Mouse (Mus musculus): ENCODE measurements around the gene Hnrnpab. TPM values are rescaled to one million over a fixed set of nuclear protein-coding genes. Genes with fewer than 3 reads are reported as not detected.
"Not testable (repeated sequence)": the region's sequence is repeated elsewhere in the genome, so short reads cannot be mapped to it uniquely, and the experiment has no call there.

The Hnrnpab gene
- total RNA-seq, 2 experiments from 2014 or later = 93.4 to 103 TPM

DNA sequence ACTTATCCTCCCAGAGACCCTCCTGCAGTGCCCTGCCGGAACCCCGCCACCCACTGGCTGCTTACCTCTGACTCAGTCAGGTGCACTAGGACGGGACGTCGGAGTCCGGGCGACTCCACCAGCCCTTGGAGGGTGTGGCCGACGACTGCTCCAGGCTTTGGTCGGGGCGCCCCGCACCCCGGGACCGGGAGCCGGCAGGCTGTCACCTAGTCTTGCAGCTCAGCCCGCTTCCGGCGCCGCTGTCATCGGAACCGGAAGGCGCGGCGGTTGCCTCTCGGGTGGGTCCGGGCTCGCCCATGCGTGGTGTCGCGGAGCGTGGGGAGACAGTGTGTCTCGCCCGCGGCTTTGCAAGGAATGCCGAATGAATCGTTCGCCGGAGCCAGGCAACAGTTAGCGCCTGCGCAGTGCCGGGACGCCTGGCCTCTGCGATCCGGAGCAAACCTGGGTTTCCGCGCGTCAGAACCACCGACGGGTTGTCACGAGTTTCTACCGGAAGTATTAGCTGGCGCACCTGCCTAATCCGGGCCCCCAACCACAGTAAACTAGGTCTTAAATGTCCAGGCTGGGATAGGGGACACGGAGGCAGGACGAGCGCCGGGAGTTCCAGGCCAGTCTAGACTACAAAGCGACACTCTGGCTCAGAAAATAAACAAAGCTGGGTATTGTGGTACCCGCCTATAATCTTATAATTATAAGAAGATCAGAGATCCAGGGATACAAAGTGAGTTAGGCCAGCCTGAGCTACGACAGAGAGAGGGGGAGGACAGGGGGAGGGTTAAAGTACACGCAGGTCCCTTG is 29.1 kb upstream of the Hnrnpab start, which contains the start of gene Rmnd5b:
Gene Rmnd5b (minus strand): TSS at position 372 of the 798 bp plus-strand sequence.
- peak; percentile 83 to 88 for DNase-seq
- intact Hi-C loops (cut with DNase I) = no loop called here

DNA sequence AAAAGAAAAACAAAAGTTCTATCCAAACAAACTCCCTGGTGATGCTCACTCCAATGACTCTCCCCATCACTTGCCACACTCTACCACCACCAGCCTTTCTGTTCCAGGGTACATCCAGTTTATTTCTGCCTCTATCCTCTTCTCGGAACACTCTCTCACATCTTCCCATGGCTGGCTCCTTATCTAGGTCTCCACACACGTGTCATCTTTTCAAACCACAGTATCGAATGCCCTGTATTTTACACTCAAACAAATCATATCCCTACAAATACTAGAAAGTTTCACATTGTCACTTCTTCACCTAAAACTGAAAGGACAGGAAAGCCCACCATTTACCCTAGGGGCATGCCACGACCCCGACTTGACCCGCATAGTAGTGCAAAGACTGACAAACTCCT is 28.5 kb upstream of the Hnrnpab start:
- no peak for DNase-seq
- intact Hi-C loops (cut with DNase I) = no loop called here

DNA sequence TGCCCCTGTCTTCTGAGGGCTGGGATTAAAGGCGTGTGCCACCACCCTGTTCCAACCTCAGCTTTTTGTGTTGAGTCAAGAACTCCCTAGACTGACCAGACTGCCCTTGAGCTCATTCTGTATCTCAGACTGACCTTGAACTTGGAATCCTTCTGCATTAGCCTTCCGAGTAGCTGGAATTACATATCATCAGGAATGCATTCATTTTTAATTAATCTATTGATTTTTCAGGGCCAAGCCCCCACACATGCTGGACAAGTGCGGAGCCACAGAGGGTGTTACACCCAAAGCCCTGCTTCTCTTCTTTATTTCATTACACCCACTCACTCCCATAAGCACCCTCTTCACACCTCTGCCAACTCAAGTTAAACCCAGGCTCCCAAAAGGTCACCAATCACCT is 27.1 kb upstream of the Hnrnpab start:
- intact Hi-C loops (cut with DNase I) = no loop called here

DNA sequence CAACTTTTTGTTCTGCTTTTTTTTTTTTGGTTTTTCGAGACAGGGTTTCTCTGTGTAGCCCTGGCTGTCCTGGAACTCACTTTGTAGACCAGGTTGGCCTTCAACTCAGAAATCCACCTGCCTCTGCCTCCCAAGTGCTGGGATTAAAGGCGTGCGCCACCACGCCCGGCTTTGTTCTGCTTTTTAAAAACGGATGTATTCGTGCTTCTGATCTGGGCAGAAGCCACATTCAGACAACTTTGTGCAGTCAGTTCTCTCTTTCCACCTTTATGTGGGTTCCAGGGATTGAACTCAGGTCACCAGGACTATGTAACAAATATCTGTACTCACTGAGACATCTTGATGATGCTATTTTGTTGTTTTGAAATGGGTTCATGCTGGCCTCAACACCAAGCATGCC is 26.6 kb upstream of the Hnrnpab start:
- DNase-seq; intact Hi-C loops (cut with DNase I): not testable (repeated sequence)

More for the DNA sequence above, 27.1 kb upstream of the Hnrnpab start:
- no peak for DNase-seq

DNA sequence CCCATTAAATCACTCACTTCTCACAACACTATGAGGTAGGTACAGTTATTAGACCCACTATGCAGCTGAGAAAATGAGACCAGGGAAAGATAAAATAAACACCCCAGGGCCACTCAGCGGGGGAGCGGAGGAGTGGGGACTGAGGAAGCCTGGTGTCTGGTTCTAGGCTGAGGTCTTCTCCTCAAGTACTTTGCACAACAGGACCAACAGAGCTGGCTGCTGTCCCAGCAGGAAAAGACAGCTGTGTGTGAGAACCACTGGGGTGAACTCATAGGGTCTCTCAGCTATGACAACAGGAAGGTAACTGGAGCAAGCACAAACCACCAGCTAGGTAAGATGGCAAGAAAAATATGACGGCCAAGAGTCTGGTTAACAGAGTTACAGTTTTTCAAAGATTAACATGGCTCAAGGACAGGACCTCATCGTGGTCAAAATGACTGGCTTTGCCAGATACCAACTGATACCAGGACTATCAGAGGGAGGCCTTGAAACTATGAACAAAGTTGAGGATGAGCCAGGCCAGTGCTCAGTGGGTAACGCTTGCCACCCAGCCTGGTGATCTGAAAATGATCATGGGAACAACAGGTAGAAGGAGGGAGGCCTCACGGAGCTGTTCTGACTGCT is 25.6 kb upstream of the Hnrnpab start:
- no peak for DNase-seq
- intact Hi-C loops (cut with DNase I) = no loop called here

DNA sequence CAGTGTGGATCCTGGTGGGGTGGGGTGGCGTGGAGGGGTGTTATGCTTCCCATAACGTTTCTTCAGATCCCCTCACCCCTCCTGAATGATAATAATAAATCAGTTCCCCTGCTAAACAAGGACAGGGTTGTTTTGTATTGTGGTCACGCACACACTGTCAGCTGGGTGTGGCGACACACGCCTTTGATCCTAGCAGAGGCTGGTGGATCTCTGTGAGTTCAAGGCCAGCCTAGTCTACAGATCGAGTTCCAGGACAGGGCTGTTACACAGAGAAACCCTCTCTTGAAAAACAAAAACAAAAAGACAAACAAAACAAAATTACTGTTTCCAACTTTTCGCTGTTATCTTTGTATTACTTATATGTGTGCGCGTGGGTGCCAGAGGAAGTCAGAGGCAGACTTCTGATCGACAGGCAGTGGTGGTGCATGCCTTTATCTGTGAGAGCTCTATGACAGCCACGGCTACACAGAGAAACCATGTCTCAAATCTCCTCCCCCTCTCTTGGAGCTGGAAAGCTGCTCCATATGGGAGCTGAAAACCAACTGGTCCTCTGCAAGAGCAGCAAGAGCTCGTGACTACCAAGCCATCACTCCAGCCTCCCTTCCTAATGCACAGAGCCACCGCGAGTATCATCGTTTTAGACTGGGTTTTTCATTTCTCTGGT is 23.1 kb upstream of the Hnrnpab start:
- intact Hi-C loops (cut with DNase I) = no loop called here
- DNase-seq = no peak

DNA sequence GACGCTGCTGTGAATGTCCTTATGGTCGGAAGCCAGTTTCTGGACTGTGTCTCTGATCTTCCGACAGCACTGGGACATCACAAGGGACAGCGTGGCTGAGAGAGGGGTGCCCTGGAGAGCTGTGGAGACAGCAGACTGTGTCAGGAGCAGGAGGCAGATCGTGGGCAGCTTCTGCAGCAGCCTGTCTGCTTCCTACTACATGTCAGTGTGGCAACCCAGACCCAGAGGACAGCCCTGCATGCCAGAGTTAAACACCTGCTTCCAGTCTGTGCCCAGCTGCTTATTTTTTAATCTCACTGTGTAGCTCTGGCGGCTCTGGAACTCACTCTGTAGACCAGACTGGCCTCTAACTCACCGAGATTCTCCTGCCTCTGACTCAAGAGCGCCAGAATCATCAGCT is 21.3 kb upstream of the Hnrnpab start:
- intact Hi-C loops (cut with DNase I) = no loop called here
- DNase-seq = no peak

DNA sequence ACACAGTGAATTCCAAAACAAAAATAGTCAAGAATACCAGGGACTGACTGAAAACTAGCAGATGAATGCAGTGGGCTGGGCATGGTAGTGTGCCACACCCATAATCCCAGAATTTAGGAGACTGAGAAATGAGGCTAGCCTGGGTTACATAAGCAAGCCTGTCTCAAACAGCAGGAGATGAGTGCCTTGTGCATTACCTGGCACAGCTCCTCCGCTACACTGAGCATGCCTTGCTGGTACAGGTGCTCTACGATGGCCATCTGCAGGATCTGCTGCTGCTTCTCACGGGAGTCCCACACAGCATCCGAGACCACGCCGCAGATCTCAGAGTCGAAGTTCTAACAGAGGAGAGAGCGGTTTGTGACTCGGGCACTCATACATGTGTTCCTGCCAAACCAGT is 20.8 kb upstream of the Hnrnpab start:
- intact Hi-C loops (cut with DNase I) = no loop called here

DNA sequence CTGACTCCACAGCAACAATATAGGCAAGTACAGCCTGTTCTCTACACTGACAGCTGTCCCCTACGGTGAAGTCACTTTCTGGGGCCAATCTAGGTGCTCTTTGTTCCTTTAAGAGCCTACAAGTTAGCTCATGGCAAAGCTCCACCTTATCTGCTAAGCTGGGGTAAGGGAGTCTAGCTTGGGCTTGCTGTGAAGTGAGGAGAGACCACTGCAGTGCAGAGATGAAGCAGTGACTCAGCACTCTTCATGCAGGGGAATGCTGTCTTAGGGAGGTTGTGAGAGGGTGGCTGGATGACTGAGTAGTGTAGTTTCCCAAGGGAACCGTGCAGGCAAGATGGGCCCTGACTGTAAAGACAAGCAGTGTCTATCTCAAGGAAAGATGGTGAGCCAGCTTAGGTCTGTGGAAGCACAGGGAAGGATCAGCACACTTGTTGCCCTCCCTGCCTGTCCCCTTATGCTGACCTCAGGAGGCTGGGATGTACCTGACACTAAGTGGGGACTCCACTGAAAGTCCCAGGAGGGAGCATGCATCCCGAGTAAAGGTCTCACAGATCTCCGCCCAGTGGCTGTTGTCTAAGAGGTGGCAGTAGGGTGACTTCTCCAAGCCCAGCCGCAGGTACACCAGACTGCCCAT is 18.7 kb upstream of the Hnrnpab start:
- intact Hi-C loops (cut with DNase I) = no loop called here
- no peak for DNase-seq

More for the DNA sequence above, 20.8 kb upstream of the Hnrnpab start:
- DNase-seq = no peak

DNA sequence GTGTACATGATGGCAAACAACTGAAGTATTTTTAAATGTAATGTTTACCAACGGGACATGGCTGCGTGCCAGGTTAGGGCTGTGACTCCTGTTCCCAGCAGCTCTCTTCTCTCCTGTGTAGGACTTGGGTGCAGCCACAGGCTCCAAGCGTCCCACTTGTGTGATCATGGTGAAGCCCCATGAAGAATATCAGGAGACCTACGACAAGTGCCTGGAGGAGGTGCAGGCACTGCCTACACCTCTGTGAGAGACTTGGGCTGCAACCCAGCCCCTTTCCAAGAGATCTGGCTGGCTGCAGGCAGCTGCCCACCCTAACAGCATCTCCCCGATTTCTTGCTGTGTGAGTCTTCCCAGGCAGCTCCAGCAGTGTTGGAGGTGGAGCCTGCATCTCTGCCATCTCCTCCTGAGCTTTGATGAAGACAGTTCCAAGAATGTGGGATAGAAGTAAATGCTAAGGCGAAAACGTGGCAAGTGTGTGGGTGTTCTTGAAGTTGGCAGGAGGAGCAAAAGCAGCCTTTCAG is 16.4 kb upstream of the Hnrnpab start:
- intact Hi-C loops (cut with DNase I) = no loop called here
- DNase-seq = no peak

DNA sequence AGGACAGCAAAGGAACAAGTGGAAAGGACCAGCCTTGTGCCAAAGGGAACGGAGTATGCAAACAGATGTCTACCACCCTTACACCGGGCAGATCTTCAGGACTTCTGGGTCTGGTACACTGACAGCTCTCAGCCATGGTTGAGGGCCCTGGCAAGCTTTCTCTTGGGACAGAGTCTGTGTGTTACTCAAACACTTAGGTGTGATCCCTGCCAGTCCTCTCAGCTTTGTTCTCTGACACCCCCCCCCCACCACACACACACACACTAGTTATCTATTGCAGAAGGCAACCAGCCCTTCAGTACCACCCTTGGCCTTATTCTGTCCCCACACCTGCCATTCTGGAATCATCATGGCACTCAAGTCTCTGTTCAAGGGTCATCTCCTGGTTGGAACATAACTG is 15.1 kb upstream of the Hnrnpab start:
- DNase-seq = no peak
- intact Hi-C loops (cut with DNase I) = no loop called here

DNA sequence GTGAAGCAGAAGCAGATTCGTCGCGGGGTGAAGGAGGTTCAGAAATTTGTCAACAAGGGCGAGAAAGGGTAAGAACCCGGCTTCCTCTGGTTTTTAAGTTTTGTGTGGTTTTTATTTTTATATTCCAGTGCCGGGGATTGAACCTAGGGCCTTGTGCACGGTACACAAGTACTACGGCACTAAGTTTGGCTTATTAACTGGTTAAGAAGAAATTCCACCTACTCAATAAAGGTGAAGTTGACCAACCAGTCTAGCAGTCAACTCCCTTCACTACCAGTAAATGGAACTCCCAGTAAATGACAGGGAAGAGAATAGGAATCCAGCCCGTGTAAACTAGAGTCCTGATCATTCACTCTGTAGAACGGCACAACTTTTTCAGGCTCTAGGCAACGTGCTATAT is 13.4 kb upstream of the Hnrnpab start:
- intact Hi-C loops (cut with DNase I) = no loop called here
- no peak for DNase-seq

DNA sequence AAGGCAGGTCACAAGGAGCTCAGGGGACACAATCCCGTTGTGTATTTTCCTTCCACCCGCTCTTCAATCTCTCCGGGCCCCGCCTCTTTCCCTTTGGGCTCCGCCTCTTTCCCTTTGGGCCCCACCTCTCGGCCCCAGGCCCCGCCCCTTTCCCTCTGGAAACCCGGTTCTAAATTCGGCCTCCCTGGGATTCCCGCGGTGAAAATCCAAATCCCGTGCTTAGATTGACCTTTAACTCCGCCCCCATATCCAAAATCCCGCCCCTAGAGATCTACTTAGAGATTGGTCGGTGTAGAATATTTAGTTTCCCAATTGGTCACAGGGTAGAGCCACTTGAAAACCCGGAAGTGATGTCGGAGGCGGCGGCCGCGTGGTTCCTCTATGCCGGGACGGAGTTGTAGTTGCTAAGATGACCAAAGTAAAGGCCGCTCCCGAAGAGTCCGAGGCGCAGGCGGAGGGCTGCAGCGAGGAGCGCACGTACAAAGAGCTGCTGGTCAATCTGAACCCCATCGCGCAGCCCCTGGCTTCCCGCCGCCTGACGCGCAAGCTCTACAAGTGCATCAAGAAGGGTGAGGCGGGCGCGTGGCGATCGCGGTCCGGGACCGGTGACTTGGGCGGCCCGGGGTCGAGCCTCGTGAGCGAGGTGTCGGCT is 12.9 kb upstream of the Hnrnpab start, which contains the start of gene Nhp2:
Gene Nhp2 (plus strand): TSS at position 327 of the 652 bp plus-strand sequence.
- intact Hi-C loops (cut with DNase I) = no loop called here
- DNase-seq = peak; percentile 92

DNA sequence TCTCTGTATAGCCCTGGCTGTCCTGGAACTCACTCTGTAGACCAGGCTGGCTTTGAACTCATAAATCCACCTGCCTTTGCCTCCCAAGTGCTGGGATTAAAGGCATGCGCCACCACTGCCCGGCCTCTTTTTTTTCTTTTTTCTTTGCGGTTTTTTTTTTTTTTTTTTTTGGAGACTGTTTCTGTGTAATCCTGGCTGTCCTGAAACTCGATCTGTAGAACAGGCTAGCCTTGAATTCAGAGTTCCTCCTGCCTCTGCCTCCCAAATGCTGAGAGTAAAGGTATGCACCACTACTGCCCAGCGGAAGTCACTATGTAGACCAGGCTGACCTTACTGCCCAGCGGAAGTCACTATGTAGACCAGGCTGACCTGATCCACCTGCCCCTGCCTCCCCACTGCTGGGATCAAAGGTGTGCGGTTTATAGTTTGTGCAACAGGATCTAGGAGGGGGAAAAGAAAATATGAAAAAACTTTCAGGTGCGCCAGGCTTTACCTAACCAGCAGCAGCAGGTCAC is 12.3 kb upstream of the Hnrnpab start:
- intact Hi-C loops (cut with DNase I) = no loop called here
- DNase-seq = no peak

DNA sequence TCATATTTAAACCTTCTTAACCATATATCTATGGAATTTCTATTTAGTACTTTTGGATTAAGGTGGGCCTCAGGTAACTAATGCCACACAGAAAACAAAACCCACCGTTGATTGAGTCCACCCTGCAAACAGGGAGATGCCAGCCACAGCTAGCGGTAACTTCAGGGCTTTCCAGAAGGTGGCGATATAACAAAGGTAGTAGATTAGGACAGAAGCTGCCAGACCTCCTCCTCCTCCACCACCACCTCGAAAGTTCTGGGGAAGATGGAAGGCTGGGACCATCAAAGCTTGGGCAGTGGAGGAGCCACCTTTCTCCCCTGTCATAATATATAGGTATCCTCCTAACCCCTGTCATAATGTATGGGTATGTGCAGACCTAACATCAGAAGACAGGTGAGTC is 11.0 kb upstream of the Hnrnpab start:
- intact Hi-C loops (cut with DNase I) = loop anchor here (1.0 kb wide), 1 partner anchor 64 kb away; no protein-coding TSS in a partner anchor
- peak in 1 of 2 experiments; percentile 55 for DNase-seq

DNA sequence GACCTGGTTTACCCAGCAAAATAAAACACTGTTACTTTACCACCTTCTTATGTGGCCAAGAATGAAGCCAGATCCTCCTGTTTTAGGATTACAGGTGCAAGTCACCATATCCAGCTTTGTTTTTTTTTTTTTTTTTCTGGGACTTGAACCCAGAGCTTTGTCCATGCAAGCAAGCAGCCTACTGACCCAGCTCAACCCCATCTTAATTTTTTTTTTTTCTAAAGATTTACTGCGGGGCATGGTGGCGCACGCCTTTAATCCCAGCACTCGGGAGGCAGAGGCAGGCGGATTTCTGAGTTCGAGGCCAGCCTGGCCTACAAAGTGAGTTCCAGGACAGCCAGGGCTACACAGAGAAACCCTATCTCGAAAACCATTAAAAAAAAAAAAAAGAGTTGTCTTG is 9.5 kb upstream of the Hnrnpab start:
- intact Hi-C loops (cut with DNase I); DNase-seq: not testable (repeated sequence)

DNA sequence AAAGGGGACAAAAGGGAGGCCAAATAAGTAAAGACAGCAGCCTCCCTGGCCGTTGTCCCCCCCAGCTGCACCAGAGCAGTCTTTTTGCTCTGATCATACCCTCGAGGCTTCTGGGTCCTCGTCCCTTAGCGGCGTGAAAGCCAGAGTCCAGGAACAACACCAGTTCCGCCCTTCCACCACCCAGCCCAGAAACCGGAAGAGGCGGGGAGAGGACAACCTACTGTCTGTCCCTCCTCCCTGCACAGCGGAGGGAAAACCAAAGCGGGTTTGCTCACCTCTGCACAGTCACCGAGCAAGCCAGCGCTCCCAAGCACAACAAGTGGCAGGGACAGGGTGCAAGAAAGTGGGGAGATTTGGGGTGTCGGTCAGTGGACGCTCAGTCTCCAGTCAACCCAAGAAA is 9.0 kb upstream of the Hnrnpab start:
- intact Hi-C loops (cut with DNase I) = no loop called here
- DNase-seq = peak; percentile 56 to 63

DNA sequence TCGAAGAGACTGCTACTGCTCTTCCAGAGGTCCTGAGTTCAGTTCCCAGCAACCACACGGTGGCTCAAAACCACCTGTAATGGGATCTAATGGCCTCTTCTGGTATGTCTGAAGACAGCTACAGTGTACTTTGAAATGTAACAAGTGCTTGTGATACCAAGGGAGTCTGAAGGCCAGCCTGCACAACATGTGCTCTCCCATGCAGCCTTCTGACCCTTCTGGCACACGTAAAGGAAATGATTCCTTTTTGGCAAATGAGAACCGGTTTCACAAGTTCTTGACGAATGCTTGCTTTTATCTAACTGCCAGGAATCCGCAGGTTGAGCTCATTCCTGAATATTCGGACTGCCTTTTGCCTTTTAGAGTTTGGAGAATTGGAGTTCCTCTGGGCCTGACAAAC is 8.5 kb upstream of the Hnrnpab start:
- DNase-seq = no peak
- intact Hi-C loops (cut with DNase I) = no loop called here

DNA sequence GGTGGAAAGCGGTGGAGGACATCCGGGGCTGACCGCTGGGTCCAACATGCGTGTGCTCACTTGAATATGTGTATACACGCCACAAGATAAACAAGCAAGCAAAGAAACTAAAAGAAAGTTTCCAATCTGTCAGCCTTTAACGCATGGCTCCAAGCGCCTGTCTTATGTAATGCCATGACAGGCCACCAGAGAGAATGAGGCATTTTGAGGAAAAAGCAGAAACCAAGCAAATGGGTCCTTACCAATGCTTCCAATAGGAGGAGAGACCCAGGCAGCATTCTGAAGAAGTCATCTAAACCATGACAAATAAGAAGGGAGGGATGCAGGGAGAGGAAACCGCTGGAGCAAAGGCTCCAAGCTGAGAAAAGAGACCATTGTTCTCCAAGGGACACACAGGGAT is 7.6 kb upstream of the Hnrnpab start:
- DNase-seq = no peak
- intact Hi-C loops (cut with DNase I) = no loop called here

DNA sequence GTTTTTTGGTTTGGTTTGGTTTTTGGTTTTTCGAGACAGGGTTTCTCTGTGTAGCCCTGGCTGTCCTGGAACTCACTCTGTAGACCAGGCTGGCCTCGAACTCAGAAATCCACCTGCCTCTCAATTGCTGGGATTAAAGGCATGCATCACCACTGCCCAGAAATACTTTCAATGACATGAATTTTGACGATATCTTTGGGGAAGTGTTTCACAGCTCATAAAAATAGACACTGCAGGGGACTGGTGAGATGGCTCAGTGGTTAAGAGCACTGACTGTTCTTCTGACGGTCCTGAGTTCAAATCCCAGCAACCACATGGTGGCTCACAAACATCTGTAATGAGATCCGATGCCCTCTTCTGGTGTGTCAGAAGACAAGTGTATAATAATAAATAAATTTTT is 3.3 kb upstream of the Hnrnpab start:
- DNase-seq; intact Hi-C loops (cut with DNase I): not testable (repeated sequence)
